Comparison of ENCODE assay signal across 19 mouse cellular contexts in genomic region chr9:120245444-120245843, GRCm38 (mm10). TPM values are rescaled to one million over a fixed set of nuclear protein-coding genes. Genes with fewer than 3 reads are reported as not detected.
DNase-seq lines count a peak whose midpoint lies in the region; ATAC-seq and TF ChIP-seq lines count a peak whose summit lies in the region.
"Had no signal": no experiment of that assay in that cellular context is flagged by ENCODE, and none has a peak within 500 bp of the region (broad histone marks: within the 10 kb centered on the region; RNA-seq: fewer than 3 reads in every experiment).

No protein-coding gene starts in this region.

- no peak overlapping the region for H3K9ac ChIP-seq in kidney, postnatal 0 days (ENCODE audit: low read depth, low read length)
- no peak overlapping the region for H3K9ac ChIP-seq in kidney, embryonic 14.5 days (ENCODE audit: low read depth, low read length)
- H3K9ac ChIP-seq in MEL (ENCODE audit: control insufficient read depth, low read depth, low read length, poor library complexity, severe bottlenecking) = no peak overlapping the region
- H3K9ac ChIP-seq in stomach, postnatal 0 days (ENCODE audit: low read length) = no peak overlapping the region
- H3K9ac ChIP-seq: forebrain, embryonic 15.5 days; heart, embryonic 15.5 days; limb, embryonic 12.5 days; midbrain, embryonic 13.5 days had no signal

- no peaks in the 10 kb centered on the region for H3K36me3 ChIP-seq in kidney, postnatal 0 days (ENCODE audit: insufficient read depth, low read length)
- H3K36me3 ChIP-seq in kidney, embryonic 14.5 days (ENCODE audit: control insufficient read depth, insufficient read depth, low read length) = no peaks in the 10 kb centered on the region
- no peaks in the 10 kb centered on the region for H3K36me3 ChIP-seq in testis, adult 2 months (ENCODE audit: control insufficient read depth, insufficient read depth, low read length)
- no peaks in the 10 kb centered on the region for H3K36me3 ChIP-seq in MEL (ENCODE audit: control insufficient read depth in 1 of 2, insufficient read depth in 2 of 2, low read length in 2 of 2)
- H3K36me3 ChIP-seq in stomach, postnatal 0 days (ENCODE audit: control insufficient read depth, insufficient read depth, low read length) = no peaks in the 10 kb centered on the region
- H3K36me3 ChIP-seq: forebrain, embryonic 15.5 days; heart, embryonic 15.5 days; hindbrain, embryonic 10.5 days; limb, embryonic 12.5 days; midbrain, embryonic 13.5 days had no signal

- no peaks in the 10 kb centered on the region for H3K27me3 ChIP-seq in kidney, postnatal 0 days (ENCODE audit: insufficient read depth, low read length)
- no peaks in the 10 kb centered on the region for H3K27me3 ChIP-seq in kidney, embryonic 14.5 days (ENCODE audit: control insufficient read depth, insufficient read depth, low read length)
- H3K27me3 ChIP-seq in testis, adult 2 months (ENCODE audit: control insufficient read depth, insufficient read depth, low read length) = no peaks in the 10 kb centered on the region
- no peaks in the 10 kb centered on the region for H3K27me3 ChIP-seq in MEL (ENCODE audit: control insufficient read depth in 1 of 2, insufficient read depth in 2 of 2, low read length in 2 of 2)
- no peaks in the 10 kb centered on the region for H3K27me3 ChIP-seq in stomach, postnatal 0 days (ENCODE audit: control insufficient read depth, insufficient read depth, low read length)
- H3K27me3 ChIP-seq: forebrain, embryonic 15.5 days; heart, embryonic 15.5 days; limb, embryonic 12.5 days; midbrain, embryonic 13.5 days had no signal

- peak; percentile 16; the same call in 1 of the 2 replicates for TF ChIP-seq RAD21 in MEL (IDR thresholded peaks at IDR 0.05; ENCODE audit: low read depth, low read length)

- TF ChIP-seq EP300 in MEL (IDR thresholded peaks at IDR 0.05; ENCODE audit: low read depth in 1 of 2, low read length in 2 of 2) = no peak
- no peak for TF ChIP-seq EP300 in stomach, postnatal 0 days (optimal IDR thresholded peaks at IDR 0.05)

- no peak for DNase-seq in kidney, postnatal 0 days (ENCODE audit: low spot score)
- no peak for DNase-seq in testis, postnatal 14 days (ENCODE audit: low spot score)
- peak; percentile 14 for DNase-seq in MEL (ENCODE audit: low read depth, low spot score)
- DNase-seq in stomach, postnatal 0 days (ENCODE audit: low spot score) = no peak
- DNase-seq in gastrocnemius, postnatal 4 days (ENCODE audit: low spot score in 2 of 2) = no peak
- DNase-seq: cerebellum, adult 11 months; heart, adult 18-20 months; thymus, postnatal 14 days had no signal

- H3K27ac ChIP-seq in kidney, postnatal 0 days = no peak overlapping the region
- no peak overlapping the region for H3K27ac ChIP-seq in kidney, embryonic 14.5 days (ENCODE audit: low read depth, low read length)
- H3K27ac ChIP-seq in testis, adult 2 months (ENCODE audit: control insufficient read depth, insufficient read depth, low read depth, low read length) = no peak overlapping the region
- H3K27ac ChIP-seq in MEL (ENCODE audit: control insufficient read depth, low read depth, low read length) = no peak overlapping the region
- H3K27ac ChIP-seq in stomach, postnatal 0 days (replicated peaks) = no peak overlapping the region
- H3K27ac ChIP-seq: forebrain, embryonic 15.5 days; heart, embryonic 15.5 days; hindbrain, embryonic 10.5 days; limb, embryonic 12.5 days; macrophage; midbrain, embryonic 13.5 days had no signal

- ATAC-seq in kidney, postnatal 0 days (replicated peaks; ENCODE audit: low FRiP score, low read depth) = no peak
- no peak for ATAC-seq in kidney, embryonic 14.5 days (ENCODE audit: low FRiP score, low TSS enrichment)
- ATAC-seq in stomach, postnatal 0 days (ENCODE audit: low FRiP score, low TSS enrichment) = no peak
- no peak for ATAC-seq in granulocyte monocyte progenitor cell, adult 5-6 weeks (replicated peaks; ENCODE audit: poor library complexity, severe bottlenecking)
- ATAC-seq: forebrain, embryonic 15.5 days; midbrain, embryonic 13.5 days had no signal

- no peak overlapping the region for H3K4me3 ChIP-seq in kidney, postnatal 0 days (replicated peaks; ENCODE audit: low read depth, low read length)
- H3K4me3 ChIP-seq in kidney, embryonic 14.5 days (ENCODE audit: low read length) = no peak overlapping the region
- H3K4me3 ChIP-seq in testis, adult 2 months (ENCODE audit: control insufficient read depth, low read depth, low read length) = no peak overlapping the region
- no peak overlapping the region for H3K4me3 ChIP-seq in MEL (ENCODE audit: control insufficient read depth in 1 of 2, insufficient read depth in 1 of 2, low read depth in 2 of 2, low read length in 2 of 2)
- H3K4me3 ChIP-seq in stomach, postnatal 0 days (ENCODE audit: low read depth, low read length) = no peak overlapping the region
- H3K4me3 ChIP-seq: erythroblast, embryonic 14.5 days; forebrain, embryonic 15.5 days; heart, embryonic 15.5 days; hindbrain, embryonic 10.5 days; limb, embryonic 12.5 days; midbrain, embryonic 13.5 days had no signal

- no peaks in the 10 kb centered on the region for H3K79me2 ChIP-seq in MEL (ENCODE audit: control insufficient read depth, insufficient read depth, low read length, poor library complexity)

- TF ChIP-seq POLR2A in testis, adult 2 months (IDR thresholded peaks at IDR 0.05; ENCODE audit: control insufficient read depth, low read depth, low read length) = no peak
- no peak for TF ChIP-seq POLR2A in MEL (IDR thresholded peaks at IDR 0.05; ENCODE audit: control insufficient read depth in 1 of 2, insufficient read depth in 1 of 2, low read depth in 1 of 2, low read length in 2 of 2, poor library complexity in 1 of 2)

- peak; percentile 37 for TF ChIP-seq CTCF in kidney, postnatal 0 days (IDR thresholded peaks at IDR 0.05; ENCODE audit: low read depth)
- peak; percentile 27; the same call in 1 of the 2 replicates for TF ChIP-seq CTCF in testis, adult 2 months (IDR thresholded peaks at IDR 0.05; ENCODE audit: control insufficient read depth, insufficient read depth, insufficient replicate concordance, low read depth, low read length)
- TF ChIP-seq CTCF in MEL (IDR thresholded peaks at IDR 0.05 in 2 of 3, conservative IDR thresholded peaks at IDR 0.05 in 1 of 3; ENCODE audit: control insufficient read depth in 1 of 3, insufficient read depth in 1 of 3, low read depth in 2 of 3, low read length in 3 of 3, poor library complexity in 1 of 3, severe bottlenecking in 1 of 3) = peak; percentile 15 to 33 (median 32); a peak in 4 of 6 replicates
- peak; percentile 47 for TF ChIP-seq CTCF in stomach, postnatal 0 days (IDR thresholded peaks at IDR 0.05; ENCODE audit: low read depth)

- WGBS in kidney, postnatal 0 days = 95% methylated on average over 5 of the region's 5 CpGs
- 92% methylated on average over 5 of the region's 5 CpGs for WGBS in kidney, embryonic 14.5 days
- 88% methylated on average over 5 of the region's 5 CpGs for WGBS in stomach, postnatal 0 days

- H3K9me3 ChIP-seq in kidney, postnatal 0 days (replicated peaks; ENCODE audit: low read length) = no peaks in the 10 kb centered on the region
- H3K9me3 ChIP-seq in kidney, embryonic 14.5 days (ENCODE audit: control insufficient read depth, low read length) = peaks cover 2% of the 10 kb centered on the region; the same call in 1 of the 2 replicates
- H3K9me3 ChIP-seq in MEL (replicated peaks; ENCODE audit: insufficient read depth, low read length) = no peaks in the 10 kb centered on the region
- no peaks in the 10 kb centered on the region for H3K9me3 ChIP-seq in stomach, postnatal 0 days (ENCODE audit: control insufficient read depth, low read length)
- H3K9me3 ChIP-seq: forebrain, embryonic 15.5 days; heart, embryonic 15.5 days; hindbrain, embryonic 10.5 days had no signal

- no peak overlapping the region for H3K4me2 ChIP-seq in kidney, postnatal 0 days (ENCODE audit: low read length)
- H3K4me2 ChIP-seq in kidney, embryonic 14.5 days (replicated peaks; ENCODE audit: low read depth, low read length) = no peak overlapping the region
- H3K4me2 ChIP-seq in stomach, postnatal 0 days (replicated peaks; ENCODE audit: low read depth) = no peak overlapping the region
- H3K4me2 ChIP-seq: forebrain, embryonic 15.5 days; heart, embryonic 15.5 days; limb, embryonic 12.5 days; midbrain, embryonic 13.5 days had no signal

- no peaks in the 10 kb centered on the region for H3K4me1 ChIP-seq in kidney, postnatal 0 days (replicated peaks; ENCODE audit: insufficient read depth, low read length)
- no peaks in the 10 kb centered on the region for H3K4me1 ChIP-seq in kidney, embryonic 14.5 days (ENCODE audit: control insufficient read depth, insufficient read depth, low read length)
- H3K4me1 ChIP-seq in testis, adult 2 months (ENCODE audit: control insufficient read depth, insufficient read depth, low read length) = no peaks in the 10 kb centered on the region
- no peaks in the 10 kb centered on the region for H3K4me1 ChIP-seq in MEL (ENCODE audit: control insufficient read depth in 1 of 2, insufficient read depth in 2 of 2, low read length in 2 of 2)
- H3K4me1 ChIP-seq in stomach, postnatal 0 days (replicated peaks; ENCODE audit: control insufficient read depth, insufficient read depth) = no peaks in the 10 kb centered on the region
- H3K4me1 ChIP-seq: heart, embryonic 15.5 days; hindbrain, embryonic 10.5 days; limb, embryonic 12.5 days had no signal

TF ChIP-seq in MEL, 35 proteins besides CTCF, POLR2A, EP300 and RAD21 (continues in another document):
- TF ChIP-seq TCF12 (IDR thresholded peaks at IDR 0.05; ENCODE audit: low read depth, low read length) (no peak), JUND (IDR thresholded peaks at IDR 0.05; ENCODE audit: low read depth, low read length) (no peak), TBP (IDR thresholded peaks at IDR 0.05; ENCODE audit: low read depth, low read length) (no peak), E2F4 (IDR thresholded peaks at IDR 0.05; ENCODE audit: borderline replicate concordance, low read depth, low read length) (no peak), HCFC1 (IDR thresholded peaks at IDR 0.05; ENCODE audit: low read depth, low read length) (no peak), BHLHE40 (IDR thresholded peaks at IDR 0.05; ENCODE audit: borderline replicate concordance, low read depth, low read length) (no peak), MAX (IDR thresholded peaks at IDR 0.05; ENCODE audit: low read length) (no peak), MYB (IDR thresholded peaks at IDR 0.05; ENCODE audit: low read depth, low read length) (no peak)

RNA-seq across cellular contexts. Expression of gene Myrip, which starts 55.9 kb away (rescaled TPM):
- 0.19 and 0.34 TPM in 2 replicates for polyA plus RNA-seq in kidney, postnatal 0 days (2015; fragmentation: Nextera tagmentation; extraction: Ambion mirVana)
- polyA plus RNA-seq in kidney, embryonic 14.5 days (2014; fragmentation: Nextera tagmentation; extraction: Ambion mirVana) = 0.11 and 0.26 TPM in 2 replicates
- polyA plus RNA-seq in testis, adult 2 months (2012; rRNA removed) = 0.40 and 0.41 TPM in 2 replicates
- total RNA-seq in MEL (2012; rRNA removed) = not detected in 2 replicates
- under 1 TPM in 1 of 2 experiments, not detected in 1; 0.03 TPM for polyA plus RNA-seq in MEL (2012; ENCODE audit: insufficient read depth in 1 of 2, insufficient read length in 2 of 2, low read depth in 1 of 2, low replicate concordance in 2 of 2, missing spikeins in 1 of 2)
- polyA plus RNA-seq in stomach, postnatal 0 days (2015; fragmentation: Nextera tagmentation; extraction: Ambion mirVana) = 0.38 and 0.42 TPM in 2 replicates
- total RNA-seq in gastrocnemius, postnatal 4 days (2021) = under 1 TPM; 0.26 to 0.39 TPM
- total RNA-seq in granulocyte monocyte progenitor cell, adult 5-6 weeks (2014; fragmentation: Nextera tagmentation) = not detected in 2 replicates
- 0.46 TPM in 1 of 2 replicates, not detected in the other for total RNA-seq in granulocyte monocyte progenitor cell, adult 5-6 weeks (2017)
- total RNA-seq: common myeloid progenitor, adult 5-6 weeks had no signal
- polyA plus RNA-seq: erythroblast, embryonic 14.5 days; macrophage had no signal
